Mouse (Mus musculus) cortical plate, adult 2 months (tissue): ENCODE results near the gene Ntm. TPM values are rescaled to one million over a fixed set of nuclear protein-coding genes. Genes with fewer than 3 reads are reported as not detected.

Experiments
- H3K27ac ChIP-seq: fragments of 200-500 bp; 2 replicates; pipeline ENCODE4 v1.5.1; 2012; ENCODE audit warnings: low read length, control low read depth, inconsistent platforms; ENCODE audit not compliant: insufficient read depth
- H3K4me1 ChIP-seq: fragments of 200-500 bp; 2 replicates; pipeline ENCODE4 v1.6.1; 2011; ENCODE audit warnings: low read length; ENCODE audit not compliant: control insufficient read depth, insufficient read depth
- H3K4me3 ChIP-seq: fragments of 200-500 bp; 2 replicates; pipeline ENCODE4 v1.5.1; 2011; ENCODE audit warnings: mild to moderate bottlenecking, low read length, control low read depth; ENCODE audit not compliant: insufficient read depth
- CTCF ChIP-seq: fragments of 200-500 bp; IDR thresholded peaks from 2 replicates; pipeline ENCODE4 v1.5.1; 2011; ENCODE audit warnings: mild to moderate bottlenecking, control low read depth, low read length; ENCODE audit not compliant: insufficient read depth; ENCODE audit errors: extremely low read depth
- POLR2A ChIP-seq: fragments of 200-500 bp; IDR thresholded peaks from 2 replicates; pipeline ENCODE4 v1.6.1; 2011; ENCODE audit warnings: mild to moderate bottlenecking, low read length, control low read depth; ENCODE audit not compliant: insufficient read depth; ENCODE audit errors: extremely low read depth
- polyA plus RNA-seq: library from polyadenylated mRNA; depleted of rRNA; stranded (reverse); fragments of >200 nt; gene quantifications from 2 replicates; pipeline ENCODE4 v1.2.3, GENCODE M21; 2012

Gene Ntm
- polyA plus RNA-seq, 1 experiment: 169 TPM

DNA sequence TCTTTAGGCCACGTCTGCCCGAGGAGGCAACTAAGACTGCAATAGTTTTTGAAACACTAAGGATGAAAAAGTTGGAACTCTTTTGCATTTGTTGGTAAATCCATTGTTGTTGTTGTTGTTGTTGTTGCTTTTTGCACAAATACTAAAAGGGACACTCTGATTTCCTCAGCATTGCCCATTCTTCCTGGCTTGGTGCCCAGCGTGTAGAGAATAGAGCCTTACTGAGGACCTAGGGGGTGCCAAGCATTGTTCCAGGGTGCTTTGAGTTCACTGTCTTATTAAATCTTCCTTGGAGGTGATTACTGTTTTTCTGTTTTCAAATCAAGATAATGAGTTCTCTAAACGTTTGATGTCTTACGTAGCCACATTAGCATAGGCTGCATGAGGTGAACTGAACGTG lies 428.2 kb downstream of the Ntm start:
- no peak overlapping the region for H3K4me3 ChIP-seq
- H3K4me1 ChIP-seq: peaks cover 11% of the 10 kb centered on the region
- no peak overlapping the region for H3K27ac ChIP-seq
- TF ChIP-seq POLR2A (no peak), CTCF (no peak)

DNA sequence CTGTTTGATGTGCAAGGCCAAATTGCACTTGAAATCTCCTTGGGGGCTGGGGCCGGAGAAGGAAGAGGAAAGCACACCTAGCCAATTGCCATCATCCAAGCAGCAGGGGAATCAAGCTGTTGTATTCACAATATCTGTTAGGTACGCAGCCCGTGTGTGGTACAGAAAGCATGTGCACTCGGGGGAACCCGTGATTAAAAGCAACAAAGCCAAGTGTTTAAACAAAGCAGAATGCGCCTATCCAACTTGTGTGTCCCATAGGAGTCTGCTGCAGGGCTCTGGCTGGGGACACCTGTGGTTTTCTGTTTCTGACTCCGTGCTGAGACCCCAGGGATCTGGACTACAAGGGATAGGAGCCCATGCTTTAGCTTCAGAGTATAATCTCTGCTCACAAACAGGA lies 428.6 kb downstream of the Ntm start:
- Histone ChIP-seq H3K27ac (no peak overlapping the region), H3K4me1 (peaks cover 11% of the 10 kb centered on the region), H3K4me3 (no peak overlapping the region)
- TF ChIP-seq POLR2A (no peak), CTCF (no peak)

DNA sequence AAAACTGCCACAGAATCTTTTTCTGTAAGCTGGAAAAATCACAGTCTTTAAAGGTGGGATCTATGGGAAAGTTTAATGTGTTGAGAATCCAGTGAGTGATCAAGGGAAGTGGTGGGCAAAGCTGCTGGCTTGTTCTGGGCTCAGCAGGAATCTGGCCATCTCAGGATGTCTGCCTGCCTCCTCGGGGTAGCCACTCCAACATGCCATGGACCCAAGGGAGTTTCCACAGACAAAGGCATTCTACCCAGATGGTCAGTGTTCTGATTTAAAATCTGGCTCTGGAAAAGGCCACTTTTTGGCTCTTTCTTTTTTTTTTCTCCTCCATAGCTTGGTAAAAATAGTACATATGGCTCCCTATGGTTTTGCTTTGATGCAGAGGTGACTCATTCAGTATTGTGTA lies 429.4 kb downstream of the Ntm start:
- Histone ChIP-seq H3K4me1 (peaks cover 11% of the 10 kb centered on the region), H3K27ac (no peak overlapping the region), H3K4me3 (no peak overlapping the region)
- no peak for TF ChIP-seq POLR2A

DNA sequence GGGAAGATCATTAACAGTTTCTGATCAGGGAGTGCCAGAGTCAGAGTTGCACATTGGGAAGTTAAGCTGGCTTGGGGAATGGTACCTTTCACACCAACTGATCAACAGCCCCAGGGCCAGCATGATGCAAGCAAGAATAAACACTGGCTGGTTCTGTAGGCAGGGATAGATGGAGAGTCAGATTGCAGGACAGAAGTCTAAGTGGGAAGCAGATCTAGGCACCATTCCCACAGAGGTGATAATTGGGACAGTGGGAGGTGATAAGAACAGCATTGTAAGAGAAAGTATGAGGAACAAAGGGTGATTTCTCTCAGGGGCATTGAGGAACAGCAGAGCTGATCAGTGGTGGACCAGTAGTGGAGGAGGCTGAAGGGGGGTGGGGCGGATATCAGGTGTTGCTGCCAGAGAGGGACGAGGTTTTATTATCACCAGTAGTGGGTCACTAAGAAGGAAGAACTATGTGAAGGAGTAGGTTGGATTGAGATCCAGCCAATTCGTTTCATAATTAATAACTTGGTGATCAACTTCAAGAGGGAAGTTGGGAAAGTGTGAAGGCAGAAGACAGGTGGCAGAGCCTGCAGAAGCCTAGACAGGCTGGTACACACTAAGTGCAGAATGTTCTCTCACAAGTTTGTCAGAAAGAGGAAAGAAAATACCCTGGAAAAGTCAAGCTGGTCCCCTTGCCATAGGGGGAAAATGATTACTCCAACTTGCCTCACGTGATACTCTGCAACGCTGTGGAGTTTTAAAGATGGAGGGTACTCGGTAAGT lies 431.6 kb downstream of the Ntm start:
- TF ChIP-seq CTCF: no peak
- TF ChIP-seq POLR2A: no peak
- no peak overlapping the region for H3K27ac ChIP-seq
- H3K4me1 ChIP-seq: peaks cover 11% of the 10 kb centered on the region

DNA sequence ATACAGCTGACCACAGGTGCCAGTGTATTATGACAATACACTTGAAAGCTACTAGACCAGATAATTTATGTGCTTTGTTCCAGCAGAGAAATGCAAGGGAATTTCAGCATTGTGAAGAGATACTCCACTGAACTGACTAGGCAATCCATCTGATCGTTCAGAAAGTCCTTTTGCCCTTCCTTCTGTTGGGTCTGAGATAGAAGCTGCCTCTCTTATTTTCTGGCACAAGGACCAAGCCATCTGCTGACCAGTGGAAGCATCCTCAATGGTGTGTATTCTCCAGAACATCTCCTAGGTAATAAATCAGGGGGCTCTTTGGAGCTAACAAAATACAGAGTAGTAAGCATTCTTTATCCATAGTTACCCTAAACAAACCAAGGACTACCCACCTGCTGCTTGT lies 438.8 kb downstream of the Ntm start:
- no peak overlapping the region for H3K27ac ChIP-seq
- TF ChIP-seq CTCF: no peak
- TF ChIP-seq POLR2A: no peak
- H3K4me3 ChIP-seq: no peak overlapping the region
- peaks cover 6% of the 10 kb centered on the region; the same call in 1 of the 2 replicates for H3K4me1 ChIP-seq

More for the DNA sequence above, 431.6 kb downstream of the Ntm start:
- no peak overlapping the region for H3K4me3 ChIP-seq

DNA sequence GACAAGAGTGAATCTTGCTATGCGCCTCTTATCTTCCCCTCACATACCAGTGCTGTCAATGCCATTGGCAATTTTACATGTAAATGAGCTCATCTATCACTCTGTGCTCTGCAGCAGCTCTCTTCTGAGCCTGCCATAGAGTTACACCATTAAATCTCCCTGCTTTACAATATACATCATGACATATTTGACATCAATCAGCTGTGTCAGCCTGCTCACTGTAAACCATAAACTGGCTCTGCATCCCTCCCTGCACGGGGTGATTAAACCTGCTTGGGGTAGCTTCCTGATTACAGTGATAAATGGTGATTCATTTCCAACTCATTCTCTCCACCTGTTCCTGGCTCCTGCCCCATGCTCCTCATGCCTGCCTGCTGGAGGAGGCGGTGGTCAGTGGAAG lies 439.7 kb downstream of the Ntm start:
- TF ChIP-seq CTCF (no peak), POLR2A (no peak)
- H3K4me3 ChIP-seq: no peak overlapping the region
- peaks cover 6% of the 10 kb centered on the region; the same call in 1 of the 2 replicates for H3K4me1 ChIP-seq
- H3K27ac ChIP-seq: no peak overlapping the region

DNA sequence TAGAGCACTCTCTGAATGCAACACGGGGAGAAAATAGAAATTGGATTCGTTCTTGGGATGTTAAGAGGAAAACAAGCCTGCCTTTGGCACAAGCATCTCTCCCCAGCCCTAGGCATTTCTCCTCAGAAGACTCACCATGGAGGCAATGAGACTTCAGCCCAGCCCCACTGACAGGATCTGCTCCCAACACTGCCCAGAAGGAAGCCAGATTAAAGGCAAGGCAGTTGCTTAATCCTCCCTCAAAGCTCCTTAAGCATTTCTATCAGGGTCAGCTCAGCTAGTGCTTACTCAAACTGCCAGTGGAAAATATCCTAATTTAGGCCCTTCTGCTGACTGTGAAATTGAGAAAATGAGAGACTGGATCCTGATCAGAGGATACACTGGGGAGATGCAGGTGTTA lies 443.8 kb downstream of the Ntm start:
- TF ChIP-seq POLR2A: no peak
- TF ChIP-seq CTCF: no peak

DNA sequence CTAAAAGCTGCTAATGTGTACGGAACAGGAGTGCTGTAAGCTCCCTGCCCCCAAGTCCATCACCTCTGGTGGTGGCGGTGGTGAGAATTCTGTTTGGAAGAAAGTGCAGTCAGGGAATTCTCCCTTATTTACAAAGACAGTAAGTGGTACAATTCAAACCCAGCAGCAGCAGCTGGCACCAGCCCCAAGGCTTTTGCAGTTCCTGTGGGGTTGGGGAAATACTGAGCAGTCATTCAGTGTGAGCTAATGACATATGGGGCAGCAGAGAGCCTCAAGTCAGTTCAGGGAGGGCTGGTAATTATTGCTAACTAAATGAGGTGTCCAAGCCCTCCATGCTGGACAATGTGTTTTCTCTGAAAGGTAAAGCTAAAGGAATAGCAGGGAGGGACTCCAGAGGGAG lies 446.3 kb downstream of the Ntm start:
- H3K27ac ChIP-seq: no peak overlapping the region
- no peak overlapping the region for H3K4me3 ChIP-seq
- no peak for TF ChIP-seq CTCF
- no peak for TF ChIP-seq POLR2A
- peaks cover 4% of the 10 kb centered on the region; the same call in 1 of the 2 replicates for H3K4me1 ChIP-seq

More for the DNA sequence above, 443.8 kb downstream of the Ntm start:
- Histone ChIP-seq H3K4me3 (no peak overlapping the region), H3K4me1 (peaks cover 6% of the 10 kb centered on the region; the same call in 1 of the 2 replicates), H3K27ac (no peak overlapping the region)

DNA sequence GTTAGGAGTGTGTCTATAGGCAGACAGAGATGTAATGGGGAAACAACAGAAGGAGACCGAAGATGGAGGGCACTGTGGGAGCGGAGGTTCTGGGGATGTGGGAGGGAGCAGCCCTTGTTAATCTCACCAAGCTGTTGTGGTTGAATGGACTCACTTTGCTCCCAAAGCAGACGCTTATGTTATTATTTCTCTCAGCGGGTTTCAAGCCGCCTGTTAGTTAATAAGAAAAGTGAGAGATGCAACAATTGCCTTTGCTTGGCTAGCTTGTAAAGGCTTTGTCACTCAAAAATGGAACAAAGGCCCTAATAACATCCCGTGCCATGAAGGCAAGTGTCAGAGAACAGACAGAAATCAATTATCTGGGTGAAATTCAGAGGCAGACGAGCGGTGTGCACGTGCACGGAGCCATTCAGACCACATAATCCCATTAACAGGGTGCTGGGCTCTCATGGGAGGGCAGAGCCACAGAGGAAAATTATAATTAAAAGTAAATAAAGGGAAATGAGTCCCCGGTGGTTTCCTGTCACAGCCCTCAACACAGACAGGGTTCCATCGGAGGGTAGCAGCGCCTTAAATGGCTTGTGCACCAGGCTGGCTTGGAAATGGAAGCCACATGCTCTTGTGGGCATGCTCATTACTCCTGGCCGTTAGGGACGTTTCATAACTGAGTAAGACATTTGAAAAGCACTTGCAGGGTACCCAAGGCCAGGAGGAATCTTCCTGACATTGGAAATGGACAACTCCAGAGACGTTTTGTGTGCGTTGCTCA lies 448.2 kb downstream of the Ntm start:
- TF ChIP-seq POLR2A (no peak), CTCF (no peak)
- Histone ChIP-seq H3K27ac (no peak overlapping the region), H3K4me1 (peaks cover 3% of the 10 kb centered on the region; the same call in 1 of the 2 replicates), H3K4me3 (no peak overlapping the region)

DNA sequence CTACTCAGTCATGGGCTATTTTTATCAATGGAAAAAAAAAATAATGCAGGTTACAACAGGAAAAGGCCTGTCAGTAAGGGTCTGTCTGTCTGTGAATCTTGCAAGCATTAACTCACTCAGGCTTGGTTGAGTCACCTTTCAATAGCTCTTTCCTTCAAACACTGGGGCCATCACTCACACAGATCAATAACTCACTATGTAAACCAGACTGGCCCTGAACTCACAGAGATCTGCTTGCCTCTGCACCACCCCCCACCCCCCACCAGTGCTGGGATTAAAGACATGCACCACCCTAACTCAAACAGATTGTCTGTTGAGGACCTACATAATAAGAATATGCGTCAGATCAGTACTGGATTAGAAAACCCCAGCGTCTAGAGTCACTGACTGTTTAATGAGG lies 466.9 kb downstream of the Ntm start:
- Histone ChIP-seq H3K4me1 (peaks cover 1% of the 10 kb centered on the region; the same call in 1 of the 2 replicates), H3K4me3 (no peak overlapping the region), H3K27ac (no peak overlapping the region)
- no peak for TF ChIP-seq CTCF
- TF ChIP-seq POLR2A: no peak
